Mouse (Mus musculus) hematopoietic stem cell, adult 5-6 weeks (primary cell): ENCODE measurements at regions not wholly inside any gene's neighbourhood (a gene's known extent, or its start where the extent isn't known, plus 50 kb on each side); places are given as distances from the start of the nearest gene placed in this dataset.

Source experiments
- ATAC-seq, 2 experiments: fragments of 125-278 bp in 1 of 2; replicated peaks in 1 of 2; 2 replicates each; pipeline ENCODE4 v1.8.0; 2016 to 2017; ENCODE audit warnings: inconsistent platforms in 2 of 2, mild to moderate bottlenecking in 2 of 2, moderate number of reproducible peaks in 2 of 2, low read depth in 1 of 2, moderate TSS enrichment in 1 of 2; ENCODE audit not compliant: low FRiP score in 2 of 2, poor library complexity in 2 of 2, severe bottlenecking in 2 of 2, insufficient read depth in 1 of 2, low TSS enrichment in 1 of 2

DNA sequence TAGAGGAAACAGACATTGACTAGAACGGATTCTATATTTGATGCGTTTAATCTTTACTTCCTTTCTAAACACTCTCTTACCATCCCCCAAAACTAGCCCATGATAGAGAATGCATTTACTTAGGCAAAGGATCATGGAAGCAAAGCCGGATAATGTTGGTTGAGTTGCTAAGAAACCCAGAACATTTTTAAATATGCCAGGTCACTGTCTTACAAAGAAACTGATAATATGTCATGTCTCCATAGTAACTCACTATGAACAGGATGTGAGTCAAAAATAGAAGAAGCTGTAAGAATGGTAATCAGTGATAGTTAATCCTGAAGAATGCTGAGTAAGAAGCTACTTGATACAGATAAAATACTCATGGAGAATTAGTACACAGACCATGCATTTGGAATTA lies 405.0 kb upstream of the Gm21961 start:
- ATAC-seq = no peak
